Mouse (Mus musculus): ENCODE results near the gene Donson.
"Not testable (repeated sequence)": the region's sequence is repeated elsewhere in the genome, so short reads cannot be mapped to it uniquely, and the experiment has no call there.

Gene Donson

DNA sequence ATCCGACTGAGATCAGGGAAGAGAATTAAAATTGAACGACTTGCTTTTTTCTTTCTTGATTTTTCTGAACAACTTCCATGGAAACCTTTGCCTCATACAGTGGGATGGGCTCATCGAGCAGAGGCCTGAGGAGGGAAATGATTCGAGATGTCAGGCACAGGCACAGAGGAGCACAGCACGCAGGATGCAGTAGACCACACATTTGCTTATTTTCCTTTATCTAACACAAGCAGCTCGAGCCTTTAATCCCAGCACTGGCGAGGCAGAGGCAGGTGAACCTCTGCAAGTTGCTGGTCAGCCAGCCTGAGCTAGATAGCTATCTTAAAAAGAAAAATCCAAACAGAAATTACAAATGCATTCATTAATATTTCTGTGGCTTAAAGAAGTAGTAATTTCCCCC is 1.2 kb upstream of the Donson start:
- no peak for DNase-seq (ENCODE audit: low spot score in 2 of 2)

DNA sequence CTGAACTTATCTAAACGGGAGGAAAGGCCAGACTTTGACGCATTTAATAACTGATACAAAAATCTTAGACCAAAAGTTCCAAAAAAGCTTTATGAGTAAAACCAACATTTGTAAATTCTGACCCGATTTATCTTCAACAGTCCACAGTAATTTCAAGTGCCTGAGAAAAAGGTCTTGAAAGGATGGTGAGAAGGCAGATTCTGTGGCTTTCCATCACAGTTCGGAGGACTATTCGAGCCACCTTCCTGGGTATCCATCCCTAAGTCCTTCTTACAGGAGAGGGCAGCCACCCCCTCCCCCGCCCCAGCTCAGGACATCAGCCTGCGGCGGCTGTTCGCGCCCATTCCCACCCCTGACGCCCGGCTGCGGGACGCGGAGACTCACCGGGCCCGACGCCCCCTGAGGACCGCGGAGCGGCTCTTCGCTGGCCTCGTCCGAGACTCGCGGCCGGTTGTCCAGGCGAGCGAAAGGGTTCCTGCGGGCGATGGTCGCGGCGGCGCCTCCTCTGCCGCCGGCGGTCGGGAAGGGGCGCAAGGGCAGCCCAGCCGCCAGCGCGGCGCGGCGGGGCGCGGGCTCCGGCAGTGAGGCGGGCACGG is 449 bp downstream of the Donson start:
- DNase-seq (ENCODE audit: low spot score in 2 of 2): no peak

DNA sequence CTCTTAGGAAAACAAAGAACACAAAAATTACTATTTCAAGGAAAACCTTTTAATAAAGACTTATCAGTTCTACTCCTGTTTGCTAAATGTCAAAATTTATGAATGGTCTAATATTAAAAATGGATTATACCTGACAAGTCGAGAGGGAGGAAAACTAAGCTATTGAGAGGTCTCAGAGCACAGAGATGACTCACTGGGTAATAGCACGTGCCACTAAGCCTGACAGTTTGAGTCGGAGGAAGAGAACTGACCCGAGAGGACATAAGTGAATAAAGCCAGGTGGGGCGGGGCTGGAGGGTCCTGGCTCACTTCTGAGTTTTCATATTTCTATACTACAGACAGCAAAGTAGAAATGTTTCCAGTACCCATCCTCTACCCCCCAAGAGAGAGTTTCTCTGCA is 2.2 kb downstream of the Donson start:
- DNase-seq (ENCODE audit: low spot score in 2 of 2): no peak

DNA sequence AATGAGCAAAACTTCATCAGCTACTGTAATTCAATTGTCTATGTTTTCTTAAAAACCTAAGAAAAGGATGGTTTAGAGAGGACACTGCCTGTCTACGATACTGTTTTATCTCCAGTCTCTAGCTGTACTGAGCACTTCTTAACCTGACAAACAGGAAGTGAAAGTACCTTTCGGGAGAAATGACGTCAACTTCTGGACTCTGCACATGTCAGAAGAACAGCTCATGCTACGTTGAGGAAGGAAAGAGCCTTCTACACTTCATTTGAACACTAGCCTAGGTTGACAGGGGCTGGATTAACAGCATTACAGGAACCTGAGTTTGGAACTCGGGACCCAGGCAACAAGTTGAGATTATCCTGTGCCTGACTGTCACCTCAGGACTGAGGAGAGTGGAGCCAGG is 3.0 kb downstream of the Donson start:
- no peak for DNase-seq (ENCODE audit: low spot score in 2 of 2)

DNA sequence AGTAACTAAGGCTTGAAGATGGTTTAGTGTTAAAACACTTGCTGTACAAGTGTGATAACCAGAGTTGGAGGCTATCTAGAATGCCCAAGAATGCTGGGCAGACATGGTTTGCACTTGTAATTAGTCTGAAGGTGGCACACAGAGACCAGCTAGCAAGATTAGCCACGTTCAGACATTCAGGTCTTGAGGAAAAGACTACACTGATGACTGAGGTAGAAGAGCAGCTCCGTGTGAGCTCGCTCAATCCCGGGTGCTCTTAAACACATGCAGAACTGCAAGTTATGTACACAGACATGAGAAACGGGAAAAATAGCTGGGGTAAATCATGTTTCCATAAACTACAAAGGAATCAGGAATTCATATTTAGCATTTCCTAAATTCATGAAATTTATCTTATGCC is 7.9 kb downstream of the Donson start:
- DNase-seq (ENCODE audit: low spot score in 2 of 2): no peak

DNA sequence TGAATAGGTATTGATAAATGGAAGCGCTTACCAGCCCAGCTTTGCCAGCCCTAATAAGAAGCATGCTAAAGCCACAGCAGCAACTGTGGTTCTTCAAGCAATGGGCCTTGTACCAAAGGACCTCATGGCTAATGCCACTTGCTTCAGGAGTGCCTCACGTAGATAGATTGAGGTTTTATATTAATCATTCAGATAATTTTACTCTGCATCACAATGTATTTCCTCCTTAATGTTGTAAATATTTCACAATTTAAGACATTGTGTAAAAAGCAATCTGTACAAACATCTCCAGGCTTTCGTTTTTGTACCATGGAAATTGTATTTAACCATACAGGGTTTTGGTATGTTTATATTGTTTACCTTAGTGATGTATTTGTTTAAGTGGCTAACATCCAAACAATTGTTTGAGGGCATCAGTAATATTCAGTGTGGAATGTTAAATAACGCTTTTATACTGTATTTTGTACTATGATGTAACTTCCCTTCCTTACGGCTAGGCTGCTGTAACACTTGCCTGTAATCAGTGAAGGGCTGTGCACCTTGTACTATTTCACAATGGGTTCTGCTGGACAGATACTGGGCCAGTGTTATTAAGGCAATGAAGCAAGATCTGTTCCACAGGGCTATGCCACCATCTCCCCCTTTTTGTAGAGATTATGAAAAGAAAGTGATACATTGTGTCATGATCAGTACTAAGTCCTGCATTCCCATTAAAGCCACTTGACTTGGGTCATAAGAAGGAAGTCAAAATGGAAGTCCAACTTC is 10.2 kb downstream of the Donson start:
- DNase-seq (ENCODE audit: low spot score in 2 of 2): no peak

DNA sequence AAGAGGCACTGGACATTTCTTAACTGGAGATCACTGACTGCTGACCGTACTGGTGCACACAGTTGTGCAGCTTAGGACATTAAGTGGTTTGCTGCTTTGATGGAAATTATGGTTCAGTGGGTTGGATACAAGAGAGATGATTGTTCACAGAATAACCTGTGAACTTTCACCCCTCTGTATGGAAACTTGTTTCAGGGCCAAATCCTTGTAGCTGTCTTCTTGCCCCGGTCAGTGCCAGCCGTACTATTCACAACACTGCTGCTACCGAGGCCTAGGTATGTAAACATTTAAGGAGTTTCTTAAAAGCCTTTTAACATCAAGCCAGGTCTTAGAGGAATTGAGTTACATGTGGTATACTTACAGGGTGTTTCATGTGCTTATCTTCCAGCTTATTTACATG is 14.1 kb downstream of the Donson start:
- no peak for DNase-seq (ENCODE audit: low spot score in 2 of 2)

DNA sequence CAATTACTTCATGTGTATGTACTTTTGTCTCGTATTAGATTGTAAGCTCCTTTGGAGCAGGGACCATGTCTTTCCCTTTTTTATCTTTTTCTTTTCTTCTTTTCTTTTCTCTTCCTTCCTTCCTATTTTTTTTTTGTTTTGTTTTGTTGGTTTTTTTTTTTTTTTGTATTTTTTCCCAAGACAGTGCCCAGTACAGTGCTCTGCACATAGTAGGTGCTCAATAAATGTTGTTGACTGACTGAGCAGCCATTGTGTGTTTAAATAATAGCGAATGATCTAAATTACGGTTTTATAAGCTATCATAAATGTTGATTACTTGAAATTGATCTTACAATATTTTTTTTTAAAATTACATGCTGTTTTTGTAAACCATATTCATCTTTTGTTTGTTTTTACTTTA is 24.8 kb downstream of the Donson start:
- no peak for DNase-seq (ENCODE audit: low spot score in 2 of 2)

DNA sequence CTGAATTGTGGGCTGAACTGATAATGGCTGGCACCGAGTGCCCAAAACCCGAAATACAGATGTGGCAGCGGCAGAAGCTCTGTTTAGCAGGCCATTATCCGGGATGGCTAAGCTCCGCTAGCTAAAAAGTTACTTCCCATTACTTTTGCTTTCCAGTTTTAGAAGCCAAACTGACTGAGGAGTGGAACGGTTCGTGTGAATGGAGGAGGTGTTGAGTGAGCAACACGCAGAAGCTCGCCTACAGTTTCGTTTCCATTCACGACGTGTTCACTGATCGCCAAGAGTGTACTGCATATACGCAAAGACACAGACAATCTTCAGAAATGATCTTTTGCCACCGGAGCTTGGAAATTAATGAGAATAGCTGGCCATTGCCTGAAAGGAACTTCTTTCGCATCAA is 26.2 kb downstream of the Donson start:
- DNase-seq (ENCODE audit: low spot score in 2 of 2): no peak

DNA sequence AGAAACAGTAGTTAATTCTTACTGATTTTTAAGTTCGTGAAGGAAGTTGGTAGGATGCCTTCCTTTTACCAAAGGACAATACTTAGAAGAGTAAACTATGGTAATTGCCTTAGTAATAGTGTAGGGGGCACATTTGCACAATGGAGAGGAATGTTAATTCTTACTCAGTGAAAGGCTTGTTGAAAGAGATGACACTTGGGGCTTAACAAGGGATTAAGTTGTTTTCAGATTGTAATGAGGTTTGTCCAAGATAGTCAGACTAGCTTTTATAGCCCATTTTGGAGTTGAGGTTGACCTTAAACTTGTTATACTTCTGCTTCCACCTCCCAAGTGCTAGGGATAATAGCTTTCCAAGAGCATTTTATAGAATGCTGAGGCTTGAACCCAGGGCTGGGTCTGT is 27.2 kb downstream of the Donson start:
- DNase-seq (ENCODE audit: low spot score in 2 of 2): no peak

DNA sequence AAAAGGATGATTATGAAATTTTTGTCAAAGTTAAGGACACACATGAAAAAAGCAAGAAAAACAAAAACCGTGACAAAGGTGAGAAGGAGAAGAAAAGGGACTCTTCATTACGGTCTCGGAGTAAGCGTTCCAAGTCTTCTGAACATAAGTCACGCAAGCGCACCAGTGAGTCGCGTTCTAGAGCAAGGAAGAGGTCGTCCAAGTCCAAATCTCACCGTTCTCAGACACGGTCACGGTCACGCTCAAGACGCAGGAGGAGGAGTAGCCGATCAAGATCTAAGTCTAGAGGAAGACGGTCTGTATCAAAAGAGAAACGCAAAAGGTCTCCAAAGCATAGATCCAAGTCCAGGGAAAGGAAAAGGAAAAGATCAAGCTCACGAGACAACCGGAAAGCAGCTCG is 28.8 kb downstream of the Donson start:
- no peak for DNase-seq (ENCODE audit: low spot score in 2 of 2)

DNA sequence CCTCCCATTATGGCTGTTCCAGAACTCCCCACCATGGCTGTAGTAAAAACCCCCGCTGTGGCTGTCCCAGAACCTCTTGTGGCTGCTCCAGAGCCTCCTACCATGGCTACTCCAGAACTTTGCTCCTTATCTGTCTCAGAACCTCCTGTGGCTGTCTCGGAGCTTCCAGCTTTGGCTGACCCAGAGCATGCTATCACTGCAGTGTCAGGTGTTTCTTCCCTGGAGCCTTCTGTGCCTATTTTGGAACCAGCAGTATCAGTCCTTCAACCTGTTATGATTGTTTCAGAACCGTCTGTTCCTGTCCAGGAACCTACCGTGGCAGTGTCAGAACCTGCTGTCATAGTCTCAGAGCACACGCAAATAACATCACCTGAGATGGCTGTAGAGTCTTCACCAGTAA is 30.1 kb downstream of the Donson start:
- no peak for DNase-seq (ENCODE audit: low spot score in 2 of 2)

DNA sequence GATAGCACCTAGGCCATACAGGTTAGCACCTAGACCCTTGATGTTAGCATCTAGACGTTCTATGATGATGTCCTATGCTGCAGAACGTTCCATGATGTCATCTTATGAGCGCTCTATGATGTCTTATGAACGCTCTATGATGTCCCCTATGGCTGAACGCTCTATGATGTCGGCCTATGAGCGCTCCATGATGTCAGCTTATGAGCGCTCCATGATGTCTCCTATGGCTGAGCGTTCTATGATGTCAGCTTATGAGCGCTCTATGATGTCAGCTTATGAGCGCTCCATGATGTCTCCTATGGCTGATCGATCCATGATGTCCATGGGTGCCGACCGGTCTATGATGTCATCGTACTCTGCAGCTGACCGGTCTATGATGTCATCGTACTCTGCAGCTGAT is 31.3 kb downstream of the Donson start:
- DNase-seq (ENCODE audit: low spot score in 2 of 2): no peak

DNA sequence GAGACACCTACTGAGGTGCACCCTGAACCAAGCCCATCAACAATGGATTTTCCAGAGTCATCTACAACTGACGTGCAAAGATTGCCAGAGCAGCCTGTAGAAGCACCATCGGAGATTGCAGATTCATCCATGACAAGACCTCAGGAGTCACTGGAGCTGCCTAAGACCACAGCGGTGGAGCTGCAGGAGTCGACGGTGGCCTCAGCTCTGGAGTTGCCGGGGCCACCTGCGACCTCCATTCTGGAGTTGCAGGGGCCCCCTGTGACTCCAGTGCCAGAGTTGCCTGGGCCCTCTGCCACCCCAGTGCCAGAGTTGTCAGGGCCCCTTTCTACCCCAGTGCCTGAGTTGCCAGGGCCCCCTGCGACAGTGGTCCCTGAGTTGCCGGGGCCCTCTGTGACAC is 33.3 kb downstream of the Donson start:
- DNase-seq (ENCODE audit: low spot score in 2 of 2): no peak

DNA sequence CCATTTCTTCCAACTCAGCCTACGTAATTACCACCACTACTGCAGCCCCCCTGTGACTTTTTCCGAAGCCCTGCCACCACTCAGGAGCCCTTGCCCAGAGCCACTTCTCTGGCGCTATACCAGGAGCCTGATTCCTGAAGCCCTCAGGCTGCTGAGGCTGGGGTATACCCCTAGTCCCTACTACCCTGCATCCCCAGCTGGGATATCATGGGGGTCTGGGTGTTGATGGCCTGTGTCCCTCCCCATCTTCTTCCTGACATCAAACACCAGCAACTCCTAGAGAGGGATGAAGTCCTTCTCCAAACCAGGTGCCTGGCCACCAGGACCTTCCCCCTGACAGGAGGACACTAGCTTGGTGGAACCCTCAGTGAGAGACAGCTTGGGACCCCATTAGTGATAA is 36.4 kb downstream of the Donson start:
- no peak for DNase-seq (ENCODE audit: low spot score in 2 of 2)

DNA sequence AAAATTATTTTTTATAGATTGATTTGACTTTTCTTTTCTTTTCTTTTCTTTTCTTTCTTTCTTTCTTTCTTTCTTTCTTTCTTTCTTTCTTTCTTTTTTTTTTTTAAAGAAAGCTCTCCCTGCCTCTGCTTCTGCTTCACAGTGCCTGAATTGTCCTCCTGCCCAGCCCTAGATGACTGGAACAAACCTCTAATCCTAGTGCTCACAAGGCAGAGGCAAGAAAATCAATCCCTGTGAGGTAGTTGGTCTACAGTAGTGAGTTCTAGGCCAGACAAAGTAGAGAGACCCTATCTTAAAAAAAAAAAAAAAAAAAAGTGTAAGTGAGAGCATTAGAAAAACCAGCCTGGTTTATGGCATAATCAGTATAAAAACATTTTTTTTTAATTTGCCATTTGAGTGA is 38.8 kb downstream of the Donson start:
- DNase-seq (ENCODE audit: low spot score in 2 of 2): no peak

DNA sequence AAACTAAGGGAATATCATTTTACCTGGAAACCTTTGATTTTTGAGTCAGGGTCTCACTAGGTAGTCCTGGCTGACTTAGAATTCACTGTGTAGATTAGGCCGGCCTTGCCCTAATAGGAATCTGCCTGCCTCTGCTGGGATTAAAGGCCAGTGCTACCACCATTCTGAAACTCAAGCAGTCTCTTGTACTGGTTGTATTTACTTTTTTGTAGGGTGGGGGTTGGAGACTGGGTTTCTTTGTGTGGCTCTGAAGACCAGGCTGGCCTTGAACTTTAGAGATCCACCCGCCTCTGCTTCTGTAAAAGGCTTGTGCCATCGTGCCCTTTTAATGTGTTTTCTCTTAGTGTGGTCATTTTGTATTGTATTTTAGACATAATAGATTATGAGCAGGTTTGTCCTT is 39.3 kb downstream of the Donson start:
- no peak for DNase-seq (ENCODE audit: low spot score in 2 of 2)

DNA sequence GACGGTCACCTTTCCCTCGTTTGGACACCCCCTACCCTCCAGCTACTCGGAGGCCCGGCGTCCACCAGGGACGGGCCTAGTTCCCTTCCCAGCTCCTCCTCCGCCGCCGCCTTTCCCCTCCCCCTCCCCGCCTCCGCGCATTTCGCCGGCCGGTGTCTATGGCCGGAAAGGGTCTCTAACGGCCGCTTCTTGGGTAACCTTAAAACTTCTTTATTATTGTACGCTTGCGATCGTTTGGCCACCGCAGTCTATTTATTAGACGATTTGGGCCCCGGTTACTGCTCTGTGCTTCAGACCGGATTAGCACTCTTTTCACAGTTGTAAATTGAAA is 40.4 kb downstream of the Donson start:
- DNase-seq (ENCODE audit: low spot score in 2 of 2): peak; percentile 46 to 54

DNA sequence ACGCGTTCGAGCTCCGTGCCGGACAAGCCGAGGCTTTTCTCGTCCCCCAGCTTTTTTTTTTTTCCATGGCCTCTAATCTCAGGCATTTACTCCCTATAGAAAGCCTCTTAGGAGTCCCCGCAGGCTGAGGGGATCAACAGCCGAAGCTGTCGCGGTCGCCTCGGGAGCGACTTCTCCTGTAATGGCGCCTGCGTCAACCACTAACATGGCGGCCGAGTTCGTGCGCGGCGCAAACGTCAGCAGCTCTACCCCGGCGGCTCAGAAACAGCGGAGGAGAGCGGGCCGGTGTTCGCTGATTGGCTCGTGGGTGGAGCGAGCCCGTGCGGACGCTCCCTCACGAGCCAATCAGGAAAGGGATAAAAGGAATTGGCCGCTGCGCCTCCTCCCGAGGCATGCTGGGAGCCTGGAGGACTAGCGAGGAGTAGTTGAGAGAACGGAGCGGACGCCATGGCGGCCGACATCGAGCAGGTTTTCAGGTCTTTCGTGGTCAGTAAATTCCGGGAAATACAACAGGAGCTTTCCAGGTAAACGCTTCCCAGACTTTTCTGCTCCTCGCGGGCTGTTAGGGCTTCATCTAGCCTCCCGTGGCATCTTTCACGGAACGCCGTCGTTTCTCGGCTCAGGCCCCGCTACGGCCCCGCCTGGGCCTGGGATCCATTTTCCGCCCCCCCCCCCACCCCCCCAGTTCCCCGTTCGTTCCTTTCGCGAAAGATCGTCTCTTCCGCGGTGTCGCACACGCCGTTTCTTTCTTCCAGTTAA is 40.9 kb downstream of the Donson start, which contains the start of gene Son:
Gene Son (plus strand): TSS at position 46 of the 759 bp plus-strand sequence.
- peak; percentile 91 to 94 for DNase-seq (ENCODE audit: low spot score in 2 of 2)

DNA sequence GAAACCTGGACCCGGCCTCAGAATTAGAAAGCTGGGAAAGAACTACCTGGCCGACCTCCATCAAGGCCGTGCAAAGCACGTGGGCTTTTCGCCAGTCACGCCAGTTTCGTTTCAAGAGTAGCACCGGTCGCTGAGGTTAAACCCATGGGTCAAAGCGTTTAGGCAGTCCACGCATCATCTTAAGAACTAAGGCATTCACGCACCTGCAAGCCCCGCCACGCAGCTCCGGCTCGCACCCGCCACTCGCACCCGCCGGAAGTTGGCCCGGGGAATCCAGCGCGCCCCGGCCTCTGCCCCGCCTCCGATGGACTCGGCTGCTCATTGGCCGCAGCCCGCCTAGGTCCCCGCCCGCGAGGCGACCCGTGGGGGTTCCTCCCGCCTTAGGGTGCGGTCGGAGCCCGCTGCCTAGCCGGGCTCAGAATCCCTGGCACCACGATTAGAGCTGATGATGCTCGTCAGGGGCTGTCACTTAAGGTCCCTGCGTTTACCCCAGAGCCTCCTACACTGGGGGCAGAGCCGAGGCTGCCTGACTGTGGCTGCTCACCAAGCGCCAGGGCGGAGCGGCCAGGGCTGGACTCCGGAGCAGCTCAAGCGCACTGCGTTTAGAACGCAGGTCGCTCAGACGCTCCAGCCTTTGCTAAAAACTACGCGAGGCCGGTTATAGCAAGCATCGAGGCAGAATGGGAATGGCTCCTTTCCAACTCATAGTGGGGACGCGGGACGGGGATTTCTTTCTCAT is 41.7 kb downstream of the Donson start, which contains the start of gene Gart:
Gene Gart (minus strand): TSS at position 272 of the 739 bp plus-strand sequence.
- peak; percentile 80 to 89 for DNase-seq (ENCODE audit: low spot score in 2 of 2)

DNA sequence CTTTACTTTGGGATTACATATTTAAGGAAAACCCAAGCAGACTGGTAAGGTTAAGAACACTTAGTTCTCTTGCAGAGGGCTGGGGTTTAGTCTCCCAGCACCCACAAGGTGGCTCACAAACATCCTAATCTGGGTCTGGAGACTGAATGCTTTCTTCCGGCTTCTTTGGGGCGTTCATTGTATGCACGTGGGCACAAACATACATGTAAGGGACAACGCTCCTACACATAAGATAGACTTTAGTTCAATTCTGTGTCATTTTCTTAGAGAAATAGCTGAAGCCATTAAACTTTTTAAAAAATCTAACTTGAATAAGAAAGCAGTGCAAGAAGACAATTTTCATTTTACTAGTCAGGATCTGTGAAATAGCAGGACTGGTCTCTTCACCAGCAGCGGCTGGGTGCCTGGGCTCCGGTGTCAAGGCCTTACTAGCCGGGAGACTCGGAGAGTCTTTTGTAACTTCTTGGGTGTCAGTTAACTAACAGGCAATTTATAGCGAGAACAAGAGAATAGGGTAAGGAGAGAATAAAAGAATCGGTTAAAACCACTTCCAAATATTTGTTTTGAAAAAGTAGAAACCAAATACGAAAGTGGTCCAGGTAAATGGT is 42.5 kb downstream of the Donson start:
- no peak for DNase-seq (ENCODE audit: low spot score in 2 of 2)

DNA sequence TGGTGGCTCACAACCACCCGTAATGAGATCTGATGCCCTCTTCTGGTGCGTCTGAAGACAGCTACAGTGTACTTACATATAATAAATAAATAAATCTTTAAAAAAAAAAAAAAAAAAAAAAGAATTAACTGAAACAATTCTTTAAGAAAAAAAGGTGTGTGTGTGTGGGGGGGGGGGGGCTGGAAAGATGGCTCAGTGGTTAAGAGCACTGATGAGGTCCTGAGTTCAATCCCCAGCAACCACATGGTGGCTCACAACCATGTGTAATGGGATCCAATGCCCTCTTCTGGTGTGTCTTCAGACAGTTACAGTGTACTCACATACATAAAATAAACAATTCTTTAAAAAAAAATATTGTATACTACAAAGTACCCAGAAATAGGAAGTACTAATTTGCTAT is 43.1 kb downstream of the Donson start:
- DNase-seq (ENCODE audit: low spot score in 2 of 2): not testable (repeated sequence)
